Mouse (Mus musculus) lung, postnatal 0 days (tissue): ENCODE results near the gene Golga3.
A peak's percentile ranks its signal among the peaks of the same experiment; 100 is the strongest.

ENCODE experiments used
- CTCF ChIP-seq: IDR thresholded peaks from 2 replicates; pipeline ENCODE4 v1.5.1; 2016; ENCODE audit warnings: antibody characterized with exemption, mild to moderate bottlenecking
- EP300 ChIP-seq: IDR thresholded peaks from 2 replicates; pipeline ENCODE4 v1.6.1; 2016; ENCODE audit warnings: antibody characterized with exemption, mild to moderate bottlenecking, control low read depth

DNA sequence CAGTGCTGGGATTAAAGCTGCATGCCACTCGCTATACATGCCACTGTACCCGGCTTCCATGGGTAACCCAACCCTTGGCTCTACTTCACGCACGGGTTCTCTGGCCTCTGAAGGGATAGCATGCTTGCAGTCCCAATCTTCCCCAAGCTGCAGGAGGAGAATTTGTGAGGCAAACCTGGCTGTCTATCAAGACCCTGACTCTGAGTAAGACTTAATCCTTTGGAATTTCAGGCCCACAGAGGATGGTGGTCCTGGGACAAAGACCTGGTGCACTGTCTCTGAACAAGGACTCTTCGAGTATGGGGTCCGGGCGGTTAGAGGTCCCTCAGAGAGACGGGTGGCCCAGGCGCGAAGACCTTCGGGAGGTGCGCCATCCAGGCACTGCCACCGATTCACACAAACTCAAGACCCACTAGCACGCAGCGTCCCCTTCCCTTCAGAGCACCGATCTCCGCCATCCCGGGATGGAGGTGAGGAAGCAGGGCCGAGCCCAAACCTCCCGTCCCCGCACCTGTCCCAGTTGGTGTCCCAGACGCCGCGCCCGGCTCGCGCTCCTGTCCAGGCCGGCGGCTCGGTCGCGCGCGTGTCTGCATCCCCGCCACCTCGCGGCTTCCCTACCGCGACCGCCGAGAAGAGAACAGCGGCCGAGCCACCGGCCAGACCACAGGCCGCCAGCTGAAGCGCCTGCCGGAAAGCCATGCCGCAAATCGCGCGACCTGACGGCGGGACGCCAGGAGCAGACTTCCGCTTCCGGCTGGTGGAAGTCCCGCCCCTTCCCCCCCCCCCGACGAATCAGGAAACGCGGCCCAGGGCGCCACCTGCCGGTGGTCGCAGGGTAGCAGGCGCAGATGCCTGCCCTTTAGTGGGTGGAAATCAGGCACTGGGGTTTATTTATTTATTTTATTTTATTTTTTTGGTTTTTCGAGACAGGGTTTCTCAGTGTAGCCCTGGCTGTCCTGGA is 92.9 kb downstream of the Golga3 start, which contains the start of gene Pgam5:
- TF ChIP-seq CTCF (peak; percentile 84), EP300 (no peak)
